Mouse (Mus musculus): Measurements from ENCODE around the gene Btbd16. TPM values are rescaled to one million over a fixed set of nuclear protein-coding genes. Genes with fewer than 3 reads are reported as not detected.

Btbd16 gene
- polyA plus RNA-seq (2012; rRNA removed) = not detected in 2 replicates

DNA sequence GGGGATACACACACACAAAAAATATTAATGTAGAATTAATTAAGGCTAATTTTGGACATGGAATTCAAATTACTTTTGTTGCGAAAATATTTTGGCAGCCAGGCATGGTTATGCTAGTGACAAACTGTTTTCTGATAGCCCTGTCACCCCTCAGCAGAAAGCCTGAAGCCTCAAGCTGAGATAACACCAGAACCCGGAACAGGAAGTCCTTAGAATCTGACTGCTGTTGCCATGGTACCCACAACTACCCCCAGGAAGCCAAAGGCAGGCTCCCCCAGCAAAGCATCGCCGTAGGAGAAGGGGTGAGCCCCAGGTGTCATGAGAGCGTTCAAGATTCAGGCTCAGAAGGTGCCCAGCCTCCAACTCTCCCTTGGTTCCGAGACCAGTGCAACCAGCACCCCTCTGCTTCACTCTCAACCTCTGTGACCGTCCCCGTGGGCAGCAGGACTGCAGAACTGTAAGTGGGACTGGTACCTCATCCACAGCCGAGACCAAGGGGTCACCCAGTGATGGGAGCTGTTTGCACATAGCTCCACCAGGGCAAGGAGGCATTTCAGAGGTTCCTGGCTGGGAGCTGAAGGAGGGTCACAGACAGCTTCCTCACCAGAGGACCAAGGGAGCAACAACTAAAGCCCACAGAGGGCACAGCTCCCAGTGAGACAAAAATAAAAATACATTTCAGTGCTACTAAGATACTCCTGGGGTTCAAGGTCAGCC, at the start of gene Btbd16:
Btbd16 (plus strand) TSS at position 156 of the 717 bp plus-strand sequence.
- TF ChIP-seq CTCF (IDR thresholded peaks at IDR 0.05; ENCODE audit: borderline replicate concordance, extremely low read depth, insufficient read depth, insufficient read length) (no peak), POLR2A (IDR thresholded peaks at IDR 0.05; ENCODE audit: borderline replicate concordance, extremely low read depth, insufficient read depth, insufficient read length, poor library complexity, severe bottlenecking) (no peak)
- no peak for DNase-seq (ENCODE audit: low read depth)

DNA sequence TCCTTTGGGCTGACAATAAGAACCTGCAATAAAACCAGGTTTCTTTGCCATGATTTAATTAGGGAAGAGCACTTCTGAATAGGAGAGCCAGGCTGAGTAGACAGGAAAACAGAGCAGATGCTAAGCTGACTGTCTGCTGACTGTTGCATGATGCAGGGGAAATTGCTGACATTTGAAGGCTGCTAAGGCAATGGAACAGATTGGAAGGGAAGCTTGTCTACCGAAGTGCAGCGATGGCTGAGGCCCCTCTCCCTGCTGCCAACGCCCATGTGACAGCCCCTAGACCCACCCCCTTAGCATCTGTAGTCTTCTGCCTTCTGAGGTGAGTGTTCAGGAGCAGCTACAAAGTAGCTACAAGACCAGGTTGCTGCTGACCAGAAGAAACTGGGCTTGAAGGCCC, 47.7 kb upstream of the Btbd16 start:
- TF ChIP-seq POLR2A (IDR thresholded peaks at IDR 0.05; ENCODE audit: borderline replicate concordance, extremely low read depth, insufficient read depth, insufficient read length, poor library complexity, severe bottlenecking) = no peak
- TF ChIP-seq CTCF (IDR thresholded peaks at IDR 0.05; ENCODE audit: borderline replicate concordance, extremely low read depth, insufficient read depth, insufficient read length) = no peak
- peak; percentile 65 for DNase-seq (ENCODE audit: low read depth)

DNA sequence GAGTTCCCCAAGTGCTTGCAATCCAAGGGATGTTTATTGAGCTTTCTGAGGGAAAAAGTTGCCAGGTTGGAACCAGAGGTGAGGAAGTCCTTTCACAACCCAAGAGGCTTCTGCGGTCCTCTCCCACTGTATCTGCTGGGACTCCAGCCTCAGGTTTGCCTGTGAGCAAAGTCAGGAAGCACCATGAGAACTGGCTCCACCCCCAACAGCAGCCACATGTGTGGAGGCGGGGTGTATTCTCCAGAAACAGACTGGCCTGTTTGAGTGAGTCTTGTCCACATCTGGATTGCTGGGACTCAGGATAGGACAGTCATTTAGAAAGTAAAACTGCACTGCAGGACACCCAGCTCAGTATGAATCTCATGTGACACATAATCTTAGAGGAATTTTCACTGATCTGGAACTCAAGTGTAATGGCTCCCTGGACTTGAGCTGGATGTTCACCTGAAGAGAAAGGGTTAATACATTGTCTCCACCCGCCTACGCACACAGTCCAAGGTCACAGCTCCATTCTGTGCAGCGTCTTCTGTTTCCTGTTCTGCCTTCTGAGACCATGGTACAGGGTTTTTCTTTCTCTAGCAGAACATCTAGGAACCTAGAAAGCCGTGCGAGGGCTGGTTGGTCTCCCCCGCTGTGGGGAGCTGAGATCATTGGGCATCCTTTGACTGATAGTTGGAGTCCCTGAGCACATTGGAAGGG, 47.0 kb upstream of the Btbd16 start:
- DNase-seq (ENCODE audit: low read depth) = no peak
- no peak for TF ChIP-seq CTCF (IDR thresholded peaks at IDR 0.05; ENCODE audit: borderline replicate concordance, extremely low read depth, insufficient read depth, insufficient read length)
- TF ChIP-seq POLR2A (IDR thresholded peaks at IDR 0.05; ENCODE audit: borderline replicate concordance, extremely low read depth, insufficient read depth, insufficient read length, poor library complexity, severe bottlenecking) = no peak

DNA sequence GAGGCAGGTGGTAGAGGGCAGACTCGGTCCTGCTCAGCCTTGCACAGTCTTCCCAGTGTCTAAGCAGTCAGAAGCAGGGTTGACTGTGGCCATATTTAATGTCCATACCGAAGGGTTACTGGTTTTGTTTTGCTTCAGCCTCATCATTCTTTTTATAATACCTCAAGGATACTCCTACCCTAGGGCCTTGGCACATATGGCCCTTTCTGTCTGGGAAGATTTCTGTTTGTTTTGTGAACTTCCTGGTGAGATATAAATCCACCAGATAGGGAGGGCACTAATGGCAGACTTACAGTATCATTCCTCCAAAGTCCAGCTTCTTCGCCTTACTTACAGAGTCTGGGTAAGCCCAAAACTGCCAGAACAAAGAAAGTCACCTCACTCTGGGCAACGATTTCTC, 46.3 kb upstream of the Btbd16 start:
- TF ChIP-seq CTCF (IDR thresholded peaks at IDR 0.05; ENCODE audit: borderline replicate concordance, extremely low read depth, insufficient read depth, insufficient read length) (no peak), POLR2A (IDR thresholded peaks at IDR 0.05; ENCODE audit: borderline replicate concordance, extremely low read depth, insufficient read depth, insufficient read length, poor library complexity, severe bottlenecking) (no peak)

DNA sequence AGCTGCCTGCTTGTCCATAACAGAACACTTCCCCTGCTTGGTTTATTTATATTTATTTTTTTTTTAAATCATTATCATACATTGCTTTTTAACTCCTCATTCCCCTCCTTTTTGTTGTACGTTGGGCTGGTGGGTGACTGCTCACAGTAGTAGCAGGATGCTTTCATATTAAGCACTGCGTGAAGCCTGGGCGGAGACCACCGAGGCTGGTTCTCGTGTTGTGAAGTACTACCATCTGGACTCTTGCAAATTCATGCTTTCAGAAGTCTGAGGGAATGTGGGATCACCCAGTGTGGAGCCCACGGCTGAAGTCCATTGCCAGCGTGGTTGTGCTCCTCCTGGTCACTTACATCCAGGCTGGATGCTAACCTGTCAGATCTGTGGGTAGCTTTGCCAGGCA, 42.1 kb upstream of the Btbd16 start:
- DNase-seq (ENCODE audit: low read depth) = peak; percentile 53
- TF ChIP-seq POLR2A (IDR thresholded peaks at IDR 0.05; ENCODE audit: borderline replicate concordance, extremely low read depth, insufficient read depth, insufficient read length, poor library complexity, severe bottlenecking) (no peak), CTCF (IDR thresholded peaks at IDR 0.05; ENCODE audit: borderline replicate concordance, extremely low read depth, insufficient read depth, insufficient read length) (no peak)

More for the DNA sequence above, 46.3 kb upstream of the Btbd16 start:
- DNase-seq (ENCODE audit: low read depth) = no peak

DNA sequence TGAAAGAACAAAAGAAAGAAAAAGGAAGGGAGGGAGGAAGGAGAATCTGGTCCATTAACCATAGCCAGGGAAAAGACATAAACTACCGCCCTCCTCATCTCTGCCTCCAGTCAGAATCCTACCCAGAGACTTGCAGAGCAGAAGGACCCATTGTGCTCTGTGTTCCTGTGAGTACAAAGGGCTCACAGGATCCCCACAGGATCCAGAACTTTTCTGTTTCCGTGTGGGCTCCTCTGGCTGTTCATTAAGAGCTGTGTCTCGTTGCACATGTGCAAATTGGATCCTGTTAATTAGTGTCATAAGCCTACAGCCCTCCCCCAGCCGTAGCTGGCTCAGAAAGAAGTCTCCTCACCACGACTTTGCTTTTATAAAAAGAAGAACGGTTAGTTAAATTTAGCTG, 41.0 kb upstream of the Btbd16 start:
- TF ChIP-seq POLR2A (IDR thresholded peaks at IDR 0.05; ENCODE audit: borderline replicate concordance, extremely low read depth, insufficient read depth, insufficient read length, poor library complexity, severe bottlenecking) = no peak
- TF ChIP-seq CTCF (IDR thresholded peaks at IDR 0.05; ENCODE audit: borderline replicate concordance, extremely low read depth, insufficient read depth, insufficient read length) = no peak
- DNase-seq (ENCODE audit: low read depth) = peak; percentile 85

DNA sequence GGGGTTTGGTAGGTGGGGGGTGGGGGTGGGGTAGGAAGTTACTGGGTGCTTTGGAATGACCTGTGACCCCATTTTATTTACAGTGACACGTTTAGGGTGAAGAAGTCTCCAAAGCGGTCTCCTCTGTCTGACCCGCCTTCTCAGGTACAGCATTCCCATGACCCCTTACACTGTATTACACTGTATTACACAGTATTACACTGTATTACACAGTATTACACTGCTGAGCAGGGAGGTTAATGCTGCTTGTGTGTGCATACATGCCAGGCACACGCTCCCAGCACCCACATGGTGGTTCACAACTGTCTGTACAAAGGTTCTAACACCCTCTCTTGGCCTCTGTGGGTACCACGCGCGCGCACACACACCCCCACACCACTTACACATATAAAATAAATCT, 40.4 kb upstream of the Btbd16 start:
- TF ChIP-seq POLR2A (IDR thresholded peaks at IDR 0.05; ENCODE audit: borderline replicate concordance, extremely low read depth, insufficient read depth, insufficient read length, poor library complexity, severe bottlenecking) (no peak), CTCF (IDR thresholded peaks at IDR 0.05; ENCODE audit: borderline replicate concordance, extremely low read depth, insufficient read depth, insufficient read length) (no peak)
- DNase-seq (ENCODE audit: low read depth) = no peak

DNA sequence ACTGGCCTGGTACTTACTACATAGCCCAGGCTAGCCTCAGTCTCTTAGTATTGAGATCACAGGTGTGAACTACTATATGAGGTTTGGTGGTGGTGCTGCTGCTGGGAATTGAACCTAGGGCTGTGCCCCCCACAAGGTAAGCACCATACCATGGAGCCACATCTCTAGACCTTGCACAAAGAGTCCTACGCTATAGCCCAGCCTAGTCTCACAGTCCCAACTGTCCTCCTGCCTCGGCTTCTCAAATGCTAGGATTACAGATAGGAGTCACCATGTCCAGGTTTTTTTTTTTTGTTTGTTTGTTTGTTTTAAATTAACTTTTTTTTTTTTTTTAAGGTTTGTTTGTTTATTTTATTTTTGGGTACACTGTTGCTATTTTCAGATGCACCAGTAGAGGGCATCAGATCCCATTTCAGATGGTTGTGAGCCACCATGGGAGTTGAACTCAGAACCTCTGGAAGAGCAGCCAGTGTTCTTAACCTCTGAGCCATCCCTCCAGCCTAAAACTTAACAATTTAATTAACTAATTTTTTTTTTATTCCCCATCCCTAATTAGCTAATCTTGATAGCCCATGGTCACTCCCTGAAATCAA, 39.6 kb upstream of the Btbd16 start:
- TF ChIP-seq CTCF (IDR thresholded peaks at IDR 0.05; ENCODE audit: borderline replicate concordance, extremely low read depth, insufficient read depth, insufficient read length) (peak; percentile 40; the same call in 1 of the 2 replicates), POLR2A (IDR thresholded peaks at IDR 0.05; ENCODE audit: borderline replicate concordance, extremely low read depth, insufficient read depth, insufficient read length, poor library complexity, severe bottlenecking) (no peak)
- no peak for DNase-seq (ENCODE audit: low read depth)

DNA sequence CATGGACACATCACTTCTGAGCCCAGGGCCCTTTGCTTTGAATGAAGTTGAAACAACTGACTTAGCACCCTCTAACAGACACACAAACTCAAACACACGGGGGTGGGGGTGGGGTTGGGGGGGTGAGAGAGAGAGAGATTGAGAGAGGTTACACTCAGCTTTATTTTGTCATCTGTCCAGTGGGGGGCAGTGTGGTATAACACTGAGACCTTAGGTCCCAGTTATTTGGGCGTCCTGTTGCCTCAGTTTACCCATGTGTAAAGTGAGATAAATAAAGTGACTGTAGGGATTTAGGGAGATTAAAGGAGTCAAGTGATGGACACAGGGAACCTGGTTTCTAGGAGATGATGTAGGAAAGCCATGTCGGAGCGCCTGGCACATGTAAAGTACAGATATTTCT, 32.8 kb upstream of the Btbd16 start:
- DNase-seq (ENCODE audit: low read depth) = no peak
- TF ChIP-seq CTCF (IDR thresholded peaks at IDR 0.05; ENCODE audit: borderline replicate concordance, extremely low read depth, insufficient read depth, insufficient read length) (peak; percentile 32; the same call in 1 of the 2 replicates), POLR2A (IDR thresholded peaks at IDR 0.05; ENCODE audit: borderline replicate concordance, extremely low read depth, insufficient read depth, insufficient read length, poor library complexity, severe bottlenecking) (no peak)

DNA sequence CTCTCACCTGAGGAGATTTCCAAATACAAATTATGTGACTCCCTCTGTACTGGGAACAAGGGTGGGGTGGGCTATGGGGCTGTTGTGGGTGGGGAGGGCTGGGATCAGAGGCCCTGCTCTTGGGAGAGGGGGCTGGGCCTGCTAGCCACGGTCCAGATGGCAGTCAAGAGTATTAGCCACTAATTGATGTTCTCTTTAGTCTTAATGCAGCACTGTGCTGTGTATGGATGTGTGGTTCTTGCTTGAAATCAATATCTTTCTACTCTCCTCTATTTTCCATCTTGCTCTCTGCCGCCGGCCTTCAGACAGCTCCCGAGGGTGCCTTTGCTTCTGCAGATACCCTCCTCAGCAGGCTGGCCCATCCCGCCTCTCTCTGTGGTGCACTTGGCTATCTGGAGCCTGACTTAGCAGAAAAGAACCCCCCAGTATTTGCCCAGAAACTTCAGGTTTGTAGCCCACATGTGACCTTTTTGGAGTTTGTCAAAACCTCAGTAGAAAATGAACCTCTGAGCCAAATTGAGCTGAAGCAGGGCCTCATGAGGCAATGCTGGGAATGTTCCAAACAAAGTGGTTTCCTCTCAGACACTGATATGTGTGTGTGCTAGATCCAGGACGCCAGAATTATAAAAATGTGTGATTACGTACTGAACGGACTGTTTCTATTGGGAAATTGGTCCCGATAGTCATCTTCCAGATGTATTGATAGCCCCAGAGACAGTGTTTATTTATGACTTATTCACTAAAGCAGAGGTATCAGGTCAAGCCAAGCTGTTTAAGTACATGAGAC, 30.4 kb upstream of the Btbd16 start:
- DNase-seq (ENCODE audit: low read depth) = no peak
- no peak for TF ChIP-seq CTCF (IDR thresholded peaks at IDR 0.05; ENCODE audit: borderline replicate concordance, extremely low read depth, insufficient read depth, insufficient read length)

DNA sequence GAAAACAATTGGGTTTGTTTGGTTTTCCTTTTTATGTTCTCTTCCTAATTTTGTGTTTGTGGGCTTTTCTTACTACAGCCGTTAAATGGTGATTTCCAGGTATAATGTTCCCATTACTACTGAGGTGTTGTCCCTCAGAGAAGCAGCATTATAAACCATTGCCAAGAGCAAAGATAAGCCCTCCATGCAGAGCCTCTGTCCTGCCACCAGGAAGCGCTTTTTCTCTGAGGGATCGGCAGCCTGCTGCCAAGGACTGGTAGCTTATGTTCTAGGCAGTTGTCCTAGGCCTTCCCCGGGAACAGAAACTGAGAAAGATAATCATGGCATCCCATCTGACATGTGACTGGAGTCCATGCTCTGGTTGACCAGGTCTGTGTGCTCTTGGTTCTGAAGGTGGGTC, 24.7 kb upstream of the Btbd16 start:
- no peak for TF ChIP-seq CTCF (IDR thresholded peaks at IDR 0.05; ENCODE audit: borderline replicate concordance, extremely low read depth, insufficient read depth, insufficient read length)
- TF ChIP-seq POLR2A (IDR thresholded peaks at IDR 0.05; ENCODE audit: borderline replicate concordance, extremely low read depth, insufficient read depth, insufficient read length, poor library complexity, severe bottlenecking) = no peak
- DNase-seq (ENCODE audit: low read depth) = no peak

Data from brain, embryonic 14.5 days (tissue).